Mouse (Mus musculus) heart, postnatal 4 days (tissue): ENCODE results near the gene Cacnb4. TPM values are rescaled to one million over a fixed set of nuclear protein-coding genes. Genes with fewer than 3 reads are reported as not detected.

Experiments used
- DNase-seq: peaks from one replicate; pipeline ENCODE4 v3.0.0; 2021
- total RNA-seq, 2 experiments: library from RNA; stranded (reverse); gene quantifications; 2 replicates each; pipeline ENCODE4 v1.2.3; 2021

Cacnb4 gene
- total RNA-seq, 2 experiments from 2014 or later = 0.72 to 1.0 TPM

DNA sequence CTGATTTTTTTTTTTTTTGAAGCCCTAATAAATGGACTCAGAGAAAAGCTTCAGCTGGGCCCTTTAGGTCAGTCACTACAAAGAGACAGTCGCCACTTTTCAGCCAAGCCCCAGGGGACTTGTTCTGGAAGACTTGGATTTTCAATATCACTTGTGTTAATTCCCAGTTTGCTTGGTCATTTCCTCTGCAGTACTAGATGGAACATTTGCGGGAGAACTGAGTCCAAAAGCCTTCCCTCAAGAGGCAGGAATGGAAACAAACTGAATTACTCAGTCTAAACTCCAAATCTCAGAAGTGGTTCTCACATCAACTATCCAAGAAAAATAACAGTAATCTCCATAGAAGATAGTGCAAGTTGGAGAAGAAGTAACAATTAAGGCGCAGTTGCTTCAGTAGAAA is 109.2 kb downstream of the Cacnb4 start:
- peak; percentile 38 for DNase-seq

GRCm38 (mm10) chr2:52563277-52563676 is 113.4 kb downstream of the Cacnb4 start:
- DNase-seq = no peak

- no peak for DNase-seq
Observed at GRCm38 (mm10) chr2:52562356-52562755, 114.3 kb downstream of the Cacnb4 start.

GRCm38 (mm10) chr2:52561137-52561536 is 115.5 kb downstream of the Cacnb4 start:
- no peak for DNase-seq

DNA sequence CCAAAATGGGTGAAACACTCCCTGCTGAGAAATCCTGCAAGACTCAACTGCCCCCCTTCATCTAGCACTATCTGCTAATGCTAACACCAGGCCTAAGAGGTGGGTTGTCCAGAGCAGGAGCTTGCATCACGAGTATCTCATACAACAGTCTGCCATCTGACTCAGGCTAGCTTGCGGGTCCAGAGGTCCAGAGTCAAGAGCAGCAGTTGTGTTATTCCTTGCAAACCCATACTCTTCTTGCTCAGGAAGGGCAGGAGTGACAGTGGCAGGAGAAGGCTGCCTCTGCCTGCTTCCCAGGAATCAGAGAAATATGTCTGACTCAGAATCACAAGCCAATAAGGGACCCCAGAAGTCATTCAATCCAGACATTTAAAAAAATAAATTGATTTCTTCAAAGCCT is 116.4 kb downstream of the Cacnb4 start:
- DNase-seq = no peak

DNA sequence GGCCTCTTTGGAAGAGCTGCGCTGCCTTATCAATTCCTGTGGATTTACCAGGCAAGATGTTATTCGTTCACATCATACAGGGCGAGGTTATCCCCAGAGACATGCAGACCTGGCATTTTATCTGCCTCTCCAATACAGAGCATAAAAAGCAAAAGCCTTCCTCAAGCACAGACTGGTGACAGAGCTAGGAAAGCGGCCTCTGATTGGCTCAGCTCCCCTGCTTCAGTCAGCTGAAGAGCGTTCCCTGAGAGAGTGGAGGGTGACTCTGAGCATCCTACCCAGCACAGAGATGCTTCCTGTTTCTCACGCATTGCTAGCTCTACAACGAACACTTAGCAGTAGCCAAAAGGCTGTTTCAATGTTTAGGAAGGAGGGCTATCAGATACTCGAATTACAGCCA is 118.2 kb downstream of the Cacnb4 start:
- peak; percentile 19 for DNase-seq

DNA sequence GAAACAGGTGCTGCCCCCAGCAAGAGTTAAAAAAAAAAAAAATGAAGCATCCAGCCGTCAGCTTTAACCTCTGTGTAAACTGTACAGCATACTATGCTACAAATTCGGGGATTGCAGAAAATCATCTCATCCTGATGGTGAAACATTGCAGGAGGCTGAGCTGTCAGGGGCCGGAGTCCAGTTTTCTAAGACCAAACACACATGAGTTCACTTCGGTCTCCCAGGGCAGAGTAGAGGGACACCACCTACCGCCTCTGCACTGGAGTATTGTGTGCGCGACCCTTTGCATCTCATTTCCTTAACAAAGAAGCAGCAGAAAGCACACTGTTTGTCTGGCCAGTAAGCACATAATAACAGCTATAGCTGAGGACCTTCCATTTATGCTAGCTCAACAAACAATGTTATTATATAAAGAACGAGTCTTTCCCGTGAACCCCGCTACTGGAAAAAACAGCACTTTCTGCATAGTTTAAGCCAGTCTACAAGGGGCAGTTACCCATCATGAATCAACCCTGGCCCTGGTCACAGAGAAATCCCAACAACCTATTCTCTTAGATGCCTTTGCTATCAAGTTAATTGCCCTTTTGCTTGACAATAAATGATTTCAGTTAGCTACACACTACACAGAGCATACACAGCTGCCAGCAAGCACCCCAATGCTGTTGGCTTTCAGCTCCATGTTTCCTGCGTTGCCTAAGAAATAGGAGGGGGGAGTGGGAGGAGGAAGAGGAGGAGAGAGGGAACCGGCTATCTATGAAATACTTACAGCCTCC is 118.9 kb downstream of the Cacnb4 start:
- no peak for DNase-seq

DNA sequence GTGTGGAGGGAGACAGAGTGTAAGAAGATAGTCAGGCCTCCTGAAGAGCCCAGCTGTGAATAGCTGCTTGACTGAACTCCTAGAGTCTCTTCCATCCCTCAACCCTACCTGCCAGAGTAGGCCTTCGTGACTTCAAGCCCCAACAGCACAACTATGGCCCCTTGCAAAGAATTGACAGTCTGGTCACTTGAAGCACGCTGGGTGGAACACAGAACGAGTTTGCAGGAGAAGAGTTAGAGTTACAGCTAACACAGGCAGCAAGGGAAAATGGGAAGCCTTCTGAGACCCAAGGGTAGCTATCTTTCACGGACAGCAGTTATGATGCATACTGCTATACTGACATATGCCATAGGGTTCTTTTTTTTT is 119.7 kb downstream of the Cacnb4 start:
- DNase-seq = no peak

- DNase-seq = no peak
Observed at GRCm38 (mm10) chr2:52556298-52556960, 120.2 kb downstream of the Cacnb4 start.

DNA sequence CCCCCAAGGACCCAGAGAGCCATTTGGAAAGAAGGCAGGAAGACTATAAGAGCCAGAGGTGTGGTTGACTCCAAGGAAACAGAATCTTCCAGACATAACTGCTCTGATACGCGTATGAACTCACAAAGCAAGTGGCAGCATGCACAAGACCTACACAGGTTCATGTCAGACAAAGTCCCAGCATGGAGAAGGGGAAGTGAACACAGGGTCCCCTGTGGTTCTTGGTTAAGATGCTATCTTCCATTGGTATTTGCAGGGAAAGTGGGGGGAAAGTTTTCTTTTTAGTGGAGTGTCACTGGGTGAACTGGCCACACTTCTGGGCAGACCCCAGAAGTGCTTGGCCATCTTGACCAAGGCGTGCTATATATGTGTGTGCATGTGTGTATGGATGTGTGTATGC is 128.2 kb downstream of the Cacnb4 start:
- DNase-seq = no peak

DNA sequence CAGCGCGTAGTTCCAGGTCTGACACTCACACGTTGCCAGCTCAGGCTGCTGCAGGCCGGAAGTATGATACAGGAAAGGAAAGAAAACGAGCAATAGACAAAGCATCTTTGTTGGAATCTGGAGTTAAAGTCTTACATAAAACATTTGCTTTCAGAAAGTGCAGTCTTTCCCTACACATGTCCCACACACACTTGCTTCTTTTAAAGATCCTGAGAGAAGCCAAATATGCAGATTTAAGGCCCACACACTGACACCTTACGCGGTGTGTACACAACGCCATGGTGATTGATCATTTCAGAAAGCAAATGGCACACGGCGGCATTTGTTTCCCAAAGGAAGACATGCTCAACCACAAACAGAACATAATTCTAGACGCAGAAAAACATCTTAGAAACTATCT is 129.3 kb downstream of the Cacnb4 start:
- no peak for DNase-seq

DNA sequence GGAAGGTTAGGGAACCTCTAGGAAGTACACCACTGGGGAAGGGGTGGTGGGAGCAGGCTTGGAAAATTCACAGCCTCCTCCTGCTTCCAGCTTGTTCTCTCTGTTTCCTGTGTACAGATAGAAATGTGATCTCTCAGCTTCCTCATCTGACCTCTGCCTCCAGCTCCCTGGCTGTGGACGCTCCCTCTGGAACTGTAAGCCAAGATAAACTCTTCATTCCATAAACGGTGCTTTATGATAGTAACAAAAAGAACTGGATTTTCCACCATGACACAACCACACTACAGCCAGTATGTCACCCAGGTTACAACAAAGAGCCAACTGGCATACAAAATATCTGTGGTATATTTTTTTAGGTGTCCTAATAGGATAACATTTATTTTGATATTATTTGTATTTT is 132.1 kb downstream of the Cacnb4 start:
- no peak for DNase-seq

DNA sequence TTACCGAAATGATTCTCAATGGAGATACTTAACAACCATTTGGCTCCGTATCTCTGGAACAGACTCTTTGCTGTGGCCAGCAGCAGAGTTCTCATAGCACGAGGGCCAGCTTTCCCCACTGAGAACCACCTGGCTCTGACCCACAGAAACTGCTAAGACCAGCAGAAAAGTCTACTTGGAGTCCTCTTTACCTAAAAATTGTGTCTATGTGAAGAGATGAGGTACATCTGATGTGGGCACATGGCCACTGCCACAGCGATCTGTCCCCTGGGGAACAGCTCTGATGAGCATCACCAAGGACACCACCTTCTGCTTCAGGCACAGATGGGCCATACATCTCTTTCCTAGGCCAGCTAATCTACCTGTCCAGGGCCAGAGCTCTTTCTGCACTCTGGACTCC is 135.6 kb downstream of the Cacnb4 start:
- no peak for DNase-seq

DNA sequence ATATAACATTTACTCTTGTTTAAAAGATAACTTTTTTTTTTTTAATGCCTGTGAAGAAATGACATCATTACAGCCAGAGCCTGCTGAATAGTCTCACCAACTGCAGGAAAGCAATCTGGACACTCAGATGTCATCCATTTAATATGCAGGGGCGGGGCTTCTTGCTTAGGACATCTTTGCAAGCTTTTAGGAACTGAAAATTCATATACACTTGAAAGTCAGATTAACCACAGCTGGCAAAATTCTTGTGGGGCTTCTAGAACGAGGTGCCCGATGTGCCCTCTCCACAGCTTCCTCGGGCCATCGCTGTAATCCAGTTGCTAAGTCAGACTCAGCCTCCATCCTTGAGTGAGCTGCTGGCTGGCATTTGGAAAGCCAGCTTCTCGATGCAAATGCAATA is 137.3 kb downstream of the Cacnb4 start:
- DNase-seq = no peak

DNA sequence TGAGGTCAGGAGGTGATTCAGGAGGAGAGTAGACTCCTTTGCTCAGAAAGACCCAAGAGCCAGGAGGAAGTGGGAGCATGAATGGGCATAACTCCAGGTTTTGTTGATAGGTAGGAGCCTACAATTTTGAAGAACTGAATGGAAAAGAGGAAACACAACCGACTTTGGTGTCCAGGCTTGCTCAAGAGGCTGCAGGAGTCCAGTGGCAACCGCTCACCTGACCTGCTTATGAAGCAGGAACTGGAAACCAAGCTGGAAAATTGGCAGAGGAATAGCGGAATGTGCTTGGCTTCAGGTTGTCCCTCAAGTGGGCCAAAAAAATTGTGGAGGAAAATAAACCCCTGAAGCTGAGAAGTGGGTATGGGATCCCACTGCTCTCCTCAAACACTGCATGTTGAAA is 139.0 kb downstream of the Cacnb4 start:
- no peak for DNase-seq

- DNase-seq = no peak
Observed at GRCm38 (mm10) chr2:52537155-52537554, 139.5 kb downstream of the Cacnb4 start.

- DNase-seq = no peak
Observed at GRCm38 (mm10) chr2:52536511-52536910, 140.1 kb downstream of the Cacnb4 start.

DNA sequence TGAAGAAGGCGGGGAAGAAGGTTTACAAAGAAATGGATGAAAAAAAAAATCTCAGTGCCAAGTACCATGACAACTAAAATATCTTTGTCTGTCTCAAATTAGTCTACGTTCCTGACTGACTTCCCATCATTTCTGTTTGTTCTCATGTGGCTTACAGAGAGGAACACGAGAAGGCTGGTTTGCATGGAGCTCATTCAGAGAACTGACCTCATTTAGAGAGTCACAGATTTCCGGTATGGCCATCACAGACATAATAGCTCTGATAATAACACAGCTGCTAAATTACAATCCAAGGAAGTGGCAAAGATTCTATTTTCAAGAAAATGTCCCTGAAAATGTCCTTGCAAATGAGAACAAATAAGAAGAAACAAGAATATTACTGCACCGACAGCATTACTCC is 142.9 kb downstream of the Cacnb4 start:
- no peak for DNase-seq

GRCm38 (mm10) chr2:52530521-52530920 is 146.1 kb downstream of the Cacnb4 start:
- DNase-seq = no peak

- no peak for DNase-seq
Observed at GRCm38 (mm10) chr2:52529245-52529644, 147.4 kb downstream of the Cacnb4 start.

GRCm38 (mm10) chr2:52525876-52526592 is 150.6 kb downstream of the Cacnb4 start:
- no peak for DNase-seq

DNA sequence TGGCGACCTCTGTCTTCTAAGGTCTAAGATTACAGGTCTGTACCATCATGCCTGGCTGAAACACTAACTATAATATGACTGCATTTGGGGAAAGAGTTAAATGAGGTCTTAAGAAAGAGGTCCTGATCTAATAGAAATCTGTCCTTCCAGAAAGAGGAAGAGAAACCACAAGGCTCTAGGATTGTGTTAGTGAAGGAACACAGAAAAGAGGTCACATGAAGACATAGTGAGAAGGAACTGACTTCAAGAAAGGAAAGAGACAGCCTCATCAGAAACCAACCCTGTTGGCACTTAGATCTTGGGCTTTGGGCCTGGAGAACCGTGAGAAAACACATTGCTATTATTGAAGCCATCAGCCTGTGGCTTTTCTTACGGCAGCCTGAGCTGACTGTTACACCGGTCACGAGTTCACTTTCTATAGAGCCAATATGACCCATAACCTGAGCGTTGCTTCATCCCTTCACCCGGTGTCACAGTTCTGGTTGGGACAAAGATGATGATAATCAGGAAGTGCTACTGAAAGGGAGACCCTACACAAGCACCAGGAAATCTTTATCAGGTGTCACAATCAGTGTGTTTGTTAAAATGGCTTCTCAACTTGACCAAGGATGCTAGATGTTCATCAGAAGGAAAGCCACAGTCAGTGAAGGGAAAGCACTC is 153.4 kb downstream of the Cacnb4 start:
- no peak for DNase-seq

DNA sequence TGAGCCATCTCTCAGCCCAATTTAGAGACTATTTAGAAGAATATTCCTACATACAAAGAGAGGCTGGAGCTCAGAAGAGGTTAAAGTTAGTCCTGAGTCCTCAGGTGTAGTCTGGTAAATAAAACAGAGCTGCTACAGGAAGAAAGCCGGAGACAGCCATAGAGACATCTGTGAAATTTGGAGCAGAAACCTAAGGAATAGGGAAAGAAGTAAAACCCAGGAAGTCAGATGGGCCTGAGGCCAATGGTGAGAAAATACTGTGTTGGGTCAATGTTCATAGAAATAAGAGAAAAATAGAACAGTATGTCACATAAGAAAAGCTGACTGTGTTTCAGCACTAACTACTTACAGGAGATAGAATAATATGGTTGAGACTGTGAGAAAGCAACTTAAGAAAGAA is 155.6 kb downstream of the Cacnb4 start:
- no peak for DNase-seq
